Mouse (Mus musculus) embryonic facial prominence, embryonic 15.5 days (tissue): ENCODE measurements around the gene Agbl4. TPM values are rescaled to one million over a fixed set of nuclear protein-coding genes. Genes with fewer than 3 reads are reported as not detected.

ENCODE experiments used
- ATAC-seq: fragments of 200-750 bp; cut with Nextera tagmentation; 2 replicates; pipeline ENCODE4 v1.8.0; 2017; ENCODE audit warnings: low read depth, moderate TSS enrichment; ENCODE audit not compliant: insufficient number of reproducible peaks, low FRiP score, low TSS enrichment
- H3K27ac ChIP-seq: fragments of 300-500 bp; sonication (generic); replicated peaks from 2 replicates; pipeline ENCODE4 v1.5.1; 2015; ENCODE audit warnings: mild to moderate bottlenecking, inconsistent platforms
- H3K27me3 ChIP-seq: fragments of 300-500 bp; sonication (generic); 2 replicates; pipeline ENCODE4 v1.6.1; 2015; ENCODE audit warnings: inconsistent platforms
- H3K36me3 ChIP-seq: fragments of 300-500 bp; sonication (generic); 2 replicates; pipeline ENCODE4 v1.6.1; 2015; ENCODE audit warnings: mild to moderate bottlenecking, inconsistent platforms
- H3K4me1 ChIP-seq: fragments of 300-500 bp; sonication (generic); 2 replicates; pipeline ENCODE4 v1.6.1; 2015; ENCODE audit warnings: inconsistent platforms
- H3K4me2 ChIP-seq: fragments of 300-500 bp; sonication (generic); replicated peaks from 2 replicates; pipeline ENCODE4 v1.6.1; 2015; ENCODE audit warnings: mild to moderate bottlenecking, inconsistent platforms
- H3K4me3 ChIP-seq: fragments of 300-500 bp; sonication (generic); replicated peaks from 2 replicates; pipeline ENCODE4 v1.5.1; 2015; ENCODE audit warnings: mild to moderate bottlenecking, inconsistent platforms
- H3K9ac ChIP-seq: fragments of 300-500 bp; sonication (generic); 2 replicates; pipeline ENCODE4 v1.6.1; 2015; ENCODE audit warnings: inconsistent platforms
- H3K9me3 ChIP-seq: fragments of 300-500 bp; sonication (generic); replicated peaks from 2 replicates; pipeline ENCODE4 v1.6.1; 2016; ENCODE audit warnings: inconsistent platforms
- WGBS: fragments of 180-500 bp; shearing (Covaris S2); methylation state at CpG from one replicate; pipeline ENCODE4 v1.1.7; 2015; 5-methylcytosine and 5-hydroxymethylcytosine counted together
- polyA plus RNA-seq: library from polyadenylated mRNA; unstranded; fragments of >200 nt; fragmentation: Nextera tagmentation; extraction: Ambion mirVana; gene quantifications from 2 replicates; pipeline ENCODE4 v1.2.1, GENCODE M21; 2015

The Agbl4 gene
- polyA plus RNA-seq, 1 experiment from 2014 or later = 2.0 TPM

DNA sequence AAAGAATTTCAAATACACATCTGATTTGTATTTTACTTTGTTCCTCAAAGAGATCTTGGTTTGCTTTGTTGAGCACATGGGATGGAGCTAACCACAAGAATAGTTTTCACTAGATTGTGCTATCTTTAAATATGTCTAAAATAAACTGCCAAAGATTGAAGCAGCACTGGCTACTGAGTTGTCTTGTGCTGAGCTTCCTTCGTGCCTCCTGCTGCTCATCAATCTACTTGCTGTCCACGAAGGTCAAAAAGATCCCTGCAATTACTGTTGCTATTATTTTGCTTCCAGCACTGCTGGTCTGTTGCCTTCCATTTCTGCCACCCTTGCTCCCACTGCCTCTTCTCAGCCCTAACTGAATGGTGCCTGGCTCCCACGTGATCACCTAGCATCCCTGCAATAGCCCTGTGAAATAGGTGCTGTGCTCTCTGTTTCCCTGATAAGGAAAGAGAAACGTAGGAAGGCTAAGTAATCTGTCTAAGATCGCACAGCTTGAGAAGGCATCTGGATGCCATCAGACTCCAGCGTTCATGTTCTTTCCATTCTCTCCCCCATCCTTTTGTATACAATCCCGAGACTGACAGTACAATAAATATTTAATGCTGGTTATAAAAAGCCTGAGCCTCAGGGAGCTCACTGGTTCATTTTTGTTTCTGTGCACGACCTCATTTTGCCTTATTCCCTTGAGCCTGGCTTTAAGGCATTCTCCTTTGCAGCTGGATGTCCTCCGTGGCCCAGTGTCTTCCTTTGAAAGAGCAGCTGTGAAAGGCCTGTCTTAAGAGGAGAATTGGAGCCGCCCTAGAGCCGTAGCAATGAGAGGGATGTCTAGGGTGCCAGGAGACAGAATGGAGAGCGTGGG is 1273.3 kb downstream of the Agbl4 start:
- no peaks in the 10 kb centered on the region for H3K36me3 ChIP-seq
- H3K4me2 ChIP-seq = 0 out of 2 replicates have a peak overlapping the region, but pooled peaks have one; percentile 12
- ATAC-seq = 0 out of 2 replicates have a peak, but pooled peaks have one; percentile 34
- H3K9ac ChIP-seq = no peak overlapping the region
- H3K27ac ChIP-seq = peak overlapping the region; percentile 34; the same call in 1 of the 2 replicates
- H3K4me1 ChIP-seq = peaks cover 12% of the 10 kb centered on the region; the same call in 1 of the 2 replicates
- H3K9me3 ChIP-seq = no peaks in the 10 kb centered on the region
- no peak overlapping the region for H3K4me3 ChIP-seq
- H3K27me3 ChIP-seq = no peaks in the 10 kb centered on the region
- 23% methylated on average over 12 of the region's 12 CpGs for WGBS

DNA sequence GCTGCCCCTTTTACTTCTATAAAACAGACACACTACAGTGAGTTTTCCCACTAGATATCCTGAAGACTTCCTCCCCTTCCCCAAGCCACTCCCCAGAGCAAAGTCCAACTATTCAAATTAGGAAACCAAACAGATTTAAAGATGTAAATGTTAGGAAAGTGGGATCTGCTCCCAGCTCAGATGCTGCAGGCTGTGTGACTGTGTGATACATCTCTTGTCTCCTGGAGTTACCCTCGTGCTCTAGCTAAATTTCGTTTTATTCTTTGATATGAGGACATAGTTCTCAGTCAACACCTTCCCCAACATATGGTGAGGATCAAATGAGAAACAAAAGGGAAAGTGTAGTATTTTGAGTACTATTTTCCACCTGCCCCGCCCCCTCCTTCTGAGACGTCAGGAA is 1274.0 kb downstream of the Agbl4 start:
- Histone ChIP-seq H3K4me3 (no peak overlapping the region), H3K9me3 (no peaks in the 10 kb centered on the region), H3K4me2 (0 out of 2 replicates have a peak overlapping the region, but pooled peaks have one; percentile 12), H3K27me3 (no peaks in the 10 kb centered on the region), H3K36me3 (no peaks in the 10 kb centered on the region), H3K27ac (0 out of 2 replicates have a peak overlapping the region, but pooled peaks have one; percentile 34), H3K9ac (no peak overlapping the region), H3K4me1 (peaks cover 12% of the 10 kb centered on the region; the same call in 1 of the 2 replicates)
- 48% methylated on average over 4 of the region's 4 CpGs for WGBS
- no peak for ATAC-seq

DNA sequence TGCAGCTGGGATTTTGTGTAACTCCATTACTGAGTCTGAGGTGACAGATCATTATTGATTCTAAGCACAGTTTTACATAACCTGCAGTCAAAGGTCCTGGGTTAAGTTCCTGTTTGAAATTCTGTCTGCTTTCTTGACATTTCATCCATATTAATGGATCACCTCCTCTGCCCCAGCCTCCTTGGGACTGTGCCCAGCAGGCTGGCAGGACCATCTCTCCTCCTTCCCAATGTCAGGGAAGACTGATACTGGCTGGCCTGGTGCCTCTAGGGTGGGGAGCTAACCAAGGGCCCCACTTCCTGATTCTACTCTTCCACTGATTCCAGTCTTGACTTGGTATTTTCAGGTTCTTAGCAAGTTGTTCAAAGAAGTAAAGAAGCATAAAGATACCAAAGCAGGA is 1276.4 kb downstream of the Agbl4 start:
- ATAC-seq = no peak
- H3K4me1 ChIP-seq = peaks cover 12% of the 10 kb centered on the region; the same call in 1 of the 2 replicates
- H3K4me3 ChIP-seq = no peak overlapping the region
- no peak overlapping the region for H3K4me2 ChIP-seq
- no peaks in the 10 kb centered on the region for H3K36me3 ChIP-seq
- no peak overlapping the region for H3K27ac ChIP-seq
- no peaks in the 10 kb centered on the region for H3K9me3 ChIP-seq
- no peak overlapping the region for H3K9ac ChIP-seq
- no peaks in the 10 kb centered on the region for H3K27me3 ChIP-seq

DNA sequence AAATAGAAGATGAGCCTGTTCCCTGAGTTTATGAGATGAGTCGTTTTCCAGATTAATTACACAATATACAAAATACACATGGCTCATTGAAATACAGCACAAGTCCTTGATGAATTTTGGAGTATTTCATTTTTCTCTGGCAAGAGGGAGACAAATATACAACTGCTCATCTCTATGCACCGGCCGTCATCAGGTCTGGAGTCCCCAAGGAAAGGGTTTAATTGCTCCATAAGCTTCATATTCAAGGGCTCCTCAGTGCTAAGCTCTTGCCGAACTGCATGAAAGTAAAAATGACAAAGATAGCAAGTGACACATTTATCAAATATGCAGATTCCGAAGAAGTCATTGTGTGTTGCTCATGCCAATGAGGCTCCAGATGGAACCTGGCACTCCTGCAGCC is 1284.5 kb downstream of the Agbl4 start:
- Histone ChIP-seq H3K4me3 (no peak overlapping the region), H3K9ac (no peak overlapping the region), H3K9me3 (no peaks in the 10 kb centered on the region), H3K4me1 (no peaks in the 10 kb centered on the region), H3K36me3 (no peaks in the 10 kb centered on the region), H3K27ac (no peak overlapping the region), H3K4me2 (no peak overlapping the region), H3K27me3 (no peaks in the 10 kb centered on the region)
- 86% methylated on average over 5 of the region's 5 CpGs for WGBS
- ATAC-seq = no peak

DNA sequence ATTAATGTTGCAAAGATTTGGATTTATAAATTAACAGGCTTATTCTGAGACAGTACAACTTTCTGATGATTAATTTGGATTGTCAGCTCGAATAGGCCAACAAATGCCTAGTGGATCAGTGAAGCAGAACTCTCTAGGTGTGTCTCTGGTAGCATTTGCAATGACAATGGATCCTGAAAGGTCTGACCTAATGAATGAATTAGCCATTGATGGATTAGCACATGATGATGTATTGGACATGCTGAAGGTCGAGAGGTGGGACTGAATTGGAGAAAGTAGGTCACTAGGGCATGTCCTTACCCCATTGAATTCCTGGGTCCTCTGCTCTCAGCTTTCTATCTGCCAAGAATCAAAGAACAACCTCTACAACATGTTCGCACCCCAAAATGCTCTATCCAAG is 1285.3 kb downstream of the Agbl4 start:
- 74% methylated on average over 3 of the region's 3 CpGs for WGBS
- Histone ChIP-seq H3K27me3 (no peaks in the 10 kb centered on the region), H3K9ac (no peak overlapping the region), H3K9me3 (no peaks in the 10 kb centered on the region), H3K4me2 (no peak overlapping the region), H3K36me3 (no peaks in the 10 kb centered on the region), H3K27ac (no peak overlapping the region), H3K4me1 (peaks cover 4% of the 10 kb centered on the region; the same call in 1 of the 2 replicates), H3K4me3 (no peak overlapping the region)
- no peak for ATAC-seq

DNA sequence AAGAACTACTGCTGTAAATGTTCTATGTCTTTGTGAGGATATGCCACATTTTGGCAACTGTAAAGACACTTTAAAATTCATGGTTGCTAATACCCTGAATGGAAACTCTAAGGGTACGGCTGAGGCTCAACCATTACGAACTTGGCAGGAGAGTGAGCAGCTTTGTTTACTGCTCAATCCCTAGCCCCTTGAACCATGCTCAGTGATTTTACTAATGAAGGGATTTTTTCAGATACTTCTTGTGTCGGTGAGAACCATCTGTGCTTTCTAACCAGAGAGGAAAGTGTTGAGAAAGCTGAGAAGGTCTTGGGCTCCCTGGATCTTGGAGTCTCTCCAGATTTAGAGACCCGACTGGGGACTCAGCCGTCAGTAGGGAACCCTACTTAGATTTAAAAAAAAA is 1286.4 kb downstream of the Agbl4 start:
- Histone ChIP-seq H3K36me3 (no peaks in the 10 kb centered on the region), H3K9ac (no peak overlapping the region), H3K9me3 (no peaks in the 10 kb centered on the region), H3K27ac (no peak overlapping the region), H3K4me3 (no peak overlapping the region), H3K4me1 (peaks cover 4% of the 10 kb centered on the region; the same call in 1 of the 2 replicates), H3K4me2 (no peak overlapping the region), H3K27me3 (no peaks in the 10 kb centered on the region)
- 46% methylated on average over 5 of the region's 5 CpGs for WGBS
- ATAC-seq = no peak

DNA sequence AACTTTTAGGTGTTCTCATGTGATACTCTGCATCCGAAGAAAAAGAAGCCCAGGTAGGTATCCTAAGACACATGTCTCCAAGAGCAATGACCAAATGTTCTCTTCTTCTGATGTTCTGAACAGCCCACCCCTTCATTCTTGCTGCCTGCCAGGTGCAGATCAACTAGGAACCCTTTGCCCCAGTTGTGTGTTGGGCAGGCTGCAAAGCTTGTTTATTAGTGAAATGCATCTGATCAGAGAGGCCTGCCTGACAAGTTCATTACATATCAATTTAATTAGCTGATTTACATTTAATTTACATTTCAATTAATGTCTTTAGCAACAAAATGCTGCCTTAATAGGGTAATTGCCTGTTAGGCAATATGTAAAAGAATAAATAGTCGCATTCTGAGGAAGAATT is 1288.5 kb downstream of the Agbl4 start:
- ATAC-seq = no peak
- 68% methylated on average over 2 of the region's 2 CpGs for WGBS

DNA sequence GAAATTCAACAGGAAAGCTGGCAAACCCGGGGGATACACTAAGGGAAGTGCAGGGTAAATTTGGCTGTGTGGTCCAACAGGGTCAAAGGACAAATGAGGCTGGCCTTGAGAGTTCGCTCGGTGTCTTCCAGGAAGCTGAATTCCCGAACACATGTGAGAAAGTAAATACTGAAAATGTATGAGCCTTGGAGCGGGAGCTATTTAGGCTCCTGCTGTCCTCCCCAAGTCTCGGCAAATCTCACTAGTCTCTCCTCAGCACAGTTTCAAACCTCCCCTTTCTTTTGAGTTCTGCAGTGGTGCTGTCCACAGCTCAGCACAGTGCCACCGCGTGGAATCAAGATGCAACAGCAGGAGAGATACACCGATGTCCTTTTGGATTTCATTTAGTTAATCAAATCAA is 1289.5 kb downstream of the Agbl4 start:
- H3K4me3 ChIP-seq = no peak overlapping the region; the same call in 1 of the 2 replicates
- no peaks in the 10 kb centered on the region for H3K9me3 ChIP-seq
- H3K27ac ChIP-seq = no peak overlapping the region
- H3K27me3 ChIP-seq = no peaks in the 10 kb centered on the region
- no peak overlapping the region for H3K9ac ChIP-seq
- WGBS = 7% methylated on average over 9 of the region's 9 CpGs
- H3K4me2 ChIP-seq = peak overlapping the region; percentile 40
- peaks cover 16% of the 10 kb centered on the region for H3K4me1 ChIP-seq
- H3K36me3 ChIP-seq = no peaks in the 10 kb centered on the region
- ATAC-seq = 0 out of 2 replicates have a peak, but pooled peaks have one; percentile 63

More for the DNA sequence above, 1288.5 kb downstream of the Agbl4 start:
- Histone ChIP-seq H3K4me3 (no peak overlapping the region), H3K27me3 (no peaks in the 10 kb centered on the region), H3K9me3 (no peaks in the 10 kb centered on the region), H3K4me2 (no peak overlapping the region), H3K27ac (no peak overlapping the region), H3K4me1 (peaks cover 8% of the 10 kb centered on the region), H3K9ac (no peak overlapping the region), H3K36me3 (no peaks in the 10 kb centered on the region)

DNA sequence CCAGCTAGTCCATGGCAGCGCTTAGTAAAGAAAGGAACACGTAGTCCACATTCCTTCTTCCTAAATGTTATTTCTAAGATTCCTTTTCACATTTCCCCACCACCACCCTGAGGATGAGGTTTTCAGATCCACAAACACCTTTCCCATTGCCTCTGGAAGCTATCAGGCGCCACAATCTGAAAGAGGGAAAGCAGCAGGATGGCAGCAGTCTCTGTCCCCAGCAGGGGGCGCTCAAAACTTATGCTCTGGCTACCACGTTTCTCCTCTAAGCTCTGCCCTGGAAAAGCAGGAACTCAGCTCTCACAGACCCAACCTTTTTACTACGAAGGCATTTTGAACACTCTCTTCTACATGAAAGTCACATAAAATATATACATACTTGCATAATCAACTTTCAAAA is 1290.2 kb downstream of the Agbl4 start:
- Histone ChIP-seq H3K36me3 (no peaks in the 10 kb centered on the region), H3K27me3 (no peaks in the 10 kb centered on the region), H3K9ac (no peak overlapping the region), H3K4me1 (peaks cover 16% of the 10 kb centered on the region), H3K4me2 (peak overlapping the region; percentile 40), H3K9me3 (no peaks in the 10 kb centered on the region), H3K27ac (0 out of 2 replicates have a peak overlapping the region, but pooled peaks have one; percentile 58), H3K4me3 (peak overlapping the region; percentile 21)
- 12% methylated on average over 6 of the region's 6 CpGs for WGBS
- no peak for ATAC-seq

DNA sequence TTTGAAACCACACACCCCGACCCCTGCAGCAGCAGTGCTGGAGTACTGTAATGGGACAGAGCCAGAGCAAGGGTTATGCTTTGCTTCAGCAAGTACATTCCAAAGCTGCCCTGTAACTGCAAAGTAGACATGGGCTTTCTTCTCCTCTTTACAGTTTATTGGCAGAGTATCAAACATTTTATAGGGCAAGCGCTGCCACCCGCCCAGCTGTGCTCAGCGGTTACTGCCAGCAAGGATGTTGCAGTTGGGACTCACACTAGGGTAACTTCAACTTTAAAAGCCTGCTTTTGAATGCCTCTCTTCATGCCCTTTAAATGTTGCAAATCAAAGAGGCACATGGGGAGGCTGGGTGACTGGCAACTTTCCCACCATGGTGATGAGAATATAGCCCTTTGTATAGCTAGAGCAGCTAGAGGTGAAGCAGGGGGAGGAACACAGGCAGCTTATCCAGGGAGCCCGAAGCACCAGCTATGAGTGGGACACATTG is 1293.6 kb downstream of the Agbl4 start:
- Histone ChIP-seq H3K9me3 (no peaks in the 10 kb centered on the region), H3K4me3 (no peak overlapping the region), H3K4me1 (peaks cover 16% of the 10 kb centered on the region), H3K36me3 (no peaks in the 10 kb centered on the region), H3K9ac (no peak overlapping the region), H3K27ac (peak overlapping the region; percentile 18; the same call in 1 of the 2 replicates), H3K4me2 (no peak overlapping the region), H3K27me3 (no peaks in the 10 kb centered on the region)
- peak; percentile 89 for ATAC-seq
- 31% methylated on average over 5 of the region's 5 CpGs for WGBS

DNA sequence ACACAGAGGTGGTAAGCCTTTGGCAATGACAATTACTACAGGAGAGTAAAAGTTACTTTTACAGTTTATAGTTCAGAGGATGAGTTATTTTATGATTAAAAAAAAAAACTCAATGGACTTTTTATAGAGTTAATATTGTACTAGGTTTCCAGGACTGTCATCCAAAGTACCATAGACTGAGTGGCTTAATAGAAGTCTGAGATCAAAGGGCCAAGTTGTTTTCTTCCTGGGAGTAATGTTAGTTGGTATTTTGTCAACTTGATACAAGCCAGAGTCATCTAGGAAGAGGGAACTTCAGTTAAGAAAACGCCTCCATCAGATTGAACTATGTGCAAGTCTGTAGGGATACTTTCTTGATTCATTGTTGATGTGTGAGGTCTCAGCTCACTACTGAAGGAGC is 1303.9 kb downstream of the Agbl4 start:
- Histone ChIP-seq H3K9ac (no peak overlapping the region), H3K4me3 (no peak overlapping the region), H3K27me3 (no peaks in the 10 kb centered on the region), H3K9me3 (no peaks in the 10 kb centered on the region), H3K4me2 (no peak overlapping the region), H3K27ac (no peak overlapping the region), H3K36me3 (no peaks in the 10 kb centered on the region), H3K4me1 (no peaks in the 10 kb centered on the region)
- no peak for ATAC-seq
- WGBS = 63% methylated on average over 1 of the region's 1 CpGs
